Mouse (Mus musculus) midbrain, postnatal 0 days (tissue): ENCODE results near the gene Atp8b3. TPM values are rescaled to one million over a fixed set of nuclear protein-coding genes. Genes with fewer than 3 reads are reported as not detected.
A peak's percentile ranks its signal among the peaks of the same experiment; 100 is the strongest.

Experiments used
- ATAC-seq: fragments of 200-750 bp; cut with Nextera tagmentation; 2 replicates; pipeline ENCODE4 v1.8.0; 2017; ENCODE audit warnings: moderate number of reproducible peaks, mild to moderate bottlenecking, moderate TSS enrichment, moderate library complexity; ENCODE audit not compliant: low FRiP score
- DNase-seq: peaks from one replicate; pipeline ENCODE4 v3.0.0-alpha.2; 2015; ENCODE audit warnings: low spot score
- H3K27ac ChIP-seq: fragments of 300-500 bp; sonication (generic); 2 replicates; pipeline ENCODE4 v1.5.1; 2014; ENCODE audit warnings: low read depth, mild to moderate bottlenecking, low read length, mixed read lengths
- H3K27me3 ChIP-seq: fragments of 300-500 bp; sonication (generic); 2 replicates; pipeline ENCODE4 v1.6.1; 2014; ENCODE audit warnings: low read length, control low read depth, mixed read lengths; ENCODE audit not compliant: insufficient read depth
- H3K36me3 ChIP-seq: fragments of 300-500 bp; sonication (generic); 2 replicates; pipeline ENCODE4 v1.6.1; 2014; ENCODE audit warnings: low read length, control low read depth, mixed read lengths; ENCODE audit not compliant: insufficient read depth
- H3K4me1 ChIP-seq: fragments of 300-500 bp; sonication (generic); 2 replicates; pipeline ENCODE4 v1.6.1; 2014; ENCODE audit warnings: mild to moderate bottlenecking, control low read depth, antibody characterized with exemption, low read length, mixed read lengths; ENCODE audit not compliant: insufficient read depth
- H3K4me2 ChIP-seq: fragments of 300-500 bp; sonication (generic); 2 replicates; pipeline ENCODE4 v1.6.1; 2014; ENCODE audit warnings: low read depth, mild to moderate bottlenecking, low read length, mixed read lengths; ENCODE audit not compliant: poor library complexity, severe bottlenecking
- H3K4me3 ChIP-seq: fragments of 300-500 bp; sonication (generic); 2 replicates; pipeline ENCODE4 v1.5.1; 2014; ENCODE audit warnings: low read depth, mild to moderate bottlenecking, low read length, moderate library complexity
- H3K9ac ChIP-seq: fragments of 300-500 bp; sonication (generic); replicated peaks from 2 replicates; pipeline ENCODE4 v1.6.1; 2014; ENCODE audit warnings: mild to moderate bottlenecking, low read length, moderate library complexity, mixed read lengths; ENCODE audit not compliant: poor library complexity, severe bottlenecking
- H3K9me3 ChIP-seq: fragments of 300-500 bp; sonication (generic); 2 replicates; pipeline ENCODE4 v1.6.1; 2016; ENCODE audit warnings: low read length, control low read depth
- CTCF ChIP-seq: IDR thresholded peaks from 2 replicates; pipeline ENCODE4 v1.5.1; 2016; ENCODE audit warnings: antibody characterized with exemption, mild to moderate bottlenecking
- WGBS: fragments of 180-500 bp; shearing (Covaris S2); extraction: QIAGEN DNeasy Blood & Tissue Kit; methylation state at CpG from one replicate; pipeline ENCODE4 v1.1.7; 2014; 5-methylcytosine and 5-hydroxymethylcytosine counted together
- polyA plus RNA-seq: library from polyadenylated mRNA; unstranded; fragments of >200 nt; fragmentation: Nextera tagmentation; extraction: Ambion mirVana; gene quantifications from 2 replicates; pipeline ENCODE4 v1.2.1, GENCODE M21; 2015
- total RNA-seq: library from RNA; depleted of rRNA; stranded (reverse); fragments of >200 nt; gene quantifications from 2 replicates; pipeline ENCODE4 v1.2.3, GENCODE M21; 2014

The Atp8b3 gene
- total and polyA plus RNA-seq, 2 experiments from 2014 or later, result 0.90 to 0.93 TPM

DNA sequence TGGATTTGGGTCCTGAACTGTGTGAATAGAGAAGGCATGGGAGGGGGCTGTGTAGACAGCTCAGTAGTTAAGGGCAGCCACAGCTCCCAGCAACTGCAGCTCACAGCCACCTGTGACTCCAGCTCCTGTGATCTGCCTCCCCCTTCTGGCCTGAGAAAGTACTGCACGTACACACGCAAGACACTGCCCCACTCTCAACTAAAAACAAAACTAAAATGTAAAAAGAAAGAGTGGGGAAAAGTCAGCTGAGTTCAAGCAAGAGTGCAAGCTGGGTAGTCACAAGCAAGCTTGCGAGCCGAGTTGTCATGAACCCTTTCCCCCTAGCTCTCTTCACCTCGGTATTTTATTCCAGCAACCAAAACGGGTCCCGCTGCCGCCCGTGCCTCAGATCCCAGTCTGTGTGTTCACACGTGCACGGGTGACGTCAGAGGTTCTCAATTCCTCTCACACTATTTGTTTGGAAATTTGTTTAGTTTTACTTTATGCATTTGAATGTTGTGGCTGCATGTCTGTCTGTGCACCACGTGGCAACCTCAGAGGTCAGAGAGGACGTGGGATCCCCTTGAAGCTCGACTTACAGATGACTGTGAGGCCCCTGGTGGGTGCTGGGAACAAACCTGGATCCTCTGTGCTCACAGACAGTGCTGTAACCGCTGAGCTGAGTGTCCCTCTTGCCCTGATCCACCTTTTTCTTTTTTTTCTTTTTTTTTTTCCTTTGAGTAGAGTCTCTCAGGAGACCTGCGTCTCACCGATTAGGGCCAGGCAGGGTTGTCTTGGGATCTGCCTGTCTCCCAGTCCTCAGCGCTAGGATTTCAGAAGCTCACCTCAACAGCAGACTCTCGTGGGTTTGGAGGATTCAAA is 29.3 kb downstream of the Atp8b3 start:
- H3K9me3 ChIP-seq, result no peaks in the 10 kb centered on the region
- H3K4me3 ChIP-seq, result no peak overlapping the region
- H3K27me3 ChIP-seq, result peaks cover 31% of the 10 kb centered on the region
- DNase-seq (peak; percentile 68), ATAC-seq (peak; percentile 62; the same call in 1 of the 2 replicates)
- TF ChIP-seq CTCF, result peak; percentile 92
- H3K27ac ChIP-seq, result no peak overlapping the region
- H3K4me1 ChIP-seq, result no peaks in the 10 kb centered on the region
- no peak overlapping the region for H3K9ac ChIP-seq
- 11% methylated on average over 20 of the region's 20 CpGs for WGBS
- H3K4me2 ChIP-seq, result peak overlapping the region; percentile 43
- no peaks in the 10 kb centered on the region for H3K36me3 ChIP-seq

DNA sequence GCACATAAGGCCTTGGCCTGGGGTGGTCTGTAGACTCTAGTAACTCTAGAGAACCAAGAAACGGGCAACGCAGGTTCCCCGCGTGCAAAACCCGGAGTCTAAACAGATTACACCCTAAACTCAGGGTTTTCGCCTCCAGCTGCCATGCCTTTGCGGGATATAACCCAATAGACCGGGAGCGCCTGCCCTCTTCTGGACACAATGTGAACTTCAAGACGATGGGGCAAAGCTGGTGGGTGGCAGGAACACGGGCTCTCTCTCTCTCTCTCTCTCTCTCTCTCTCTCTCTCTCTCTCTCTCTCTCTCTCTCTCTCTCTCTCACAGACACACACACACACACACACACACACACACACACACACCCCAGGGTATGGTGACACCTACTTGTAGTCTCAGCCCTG is 32.7 kb downstream of the Atp8b3 start:
- peaks cover 49% of the 10 kb centered on the region for H3K27me3 ChIP-seq
- ATAC-seq, result no peak

DNA sequence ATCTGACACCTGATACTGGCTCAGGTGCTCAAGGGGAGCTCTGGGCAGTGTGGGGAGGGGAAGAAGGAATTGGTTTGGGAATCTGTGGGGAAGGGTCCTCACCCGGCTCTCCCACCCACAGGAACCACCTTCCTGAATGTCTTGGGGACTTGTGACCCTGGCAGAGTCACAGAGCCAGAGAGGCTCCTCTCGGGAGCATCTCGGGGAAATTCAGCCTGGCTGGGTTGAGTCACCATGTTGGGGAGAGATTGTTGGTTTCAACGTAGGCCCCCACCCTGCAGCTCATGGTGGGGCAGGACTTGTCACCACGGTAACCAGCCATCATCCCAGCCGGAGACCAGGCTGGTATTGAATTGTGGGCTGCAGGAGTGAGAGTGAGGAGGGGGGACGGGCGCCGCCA is 34.2 kb downstream of the Atp8b3 start:
- H3K4me2 ChIP-seq, result no peak overlapping the region
- H3K4me1 ChIP-seq, result no peaks in the 10 kb centered on the region
- H3K9ac ChIP-seq, result no peak overlapping the region
- no peak for TF ChIP-seq CTCF
- no peaks in the 10 kb centered on the region for H3K36me3 ChIP-seq
- no peaks in the 10 kb centered on the region for H3K9me3 ChIP-seq
- peaks cover 59% of the 10 kb centered on the region for H3K27me3 ChIP-seq
- no peak overlapping the region for H3K27ac ChIP-seq
- DNase-seq, result no peak
- WGBS, result 0% methylated on average over 9 of the region's 9 CpGs
- no peak overlapping the region for H3K4me3 ChIP-seq
- ATAC-seq, result no peak

More for the DNA sequence above, 32.7 kb downstream of the Atp8b3 start:
- Histone ChIP-seq H3K4me2 (no peak overlapping the region), H3K4me1 (no peaks in the 10 kb centered on the region), H3K27ac (no peak overlapping the region), H3K9me3 (no peaks in the 10 kb centered on the region), H3K4me3 (no peak overlapping the region), H3K9ac (no peak overlapping the region), H3K36me3 (no peaks in the 10 kb centered on the region)
- DNase-seq, result peak; percentile 59
- TF ChIP-seq CTCF, result peak; percentile 82
- WGBS, result under 1% methylated on average over 11 of the region's 11 CpGs

DNA sequence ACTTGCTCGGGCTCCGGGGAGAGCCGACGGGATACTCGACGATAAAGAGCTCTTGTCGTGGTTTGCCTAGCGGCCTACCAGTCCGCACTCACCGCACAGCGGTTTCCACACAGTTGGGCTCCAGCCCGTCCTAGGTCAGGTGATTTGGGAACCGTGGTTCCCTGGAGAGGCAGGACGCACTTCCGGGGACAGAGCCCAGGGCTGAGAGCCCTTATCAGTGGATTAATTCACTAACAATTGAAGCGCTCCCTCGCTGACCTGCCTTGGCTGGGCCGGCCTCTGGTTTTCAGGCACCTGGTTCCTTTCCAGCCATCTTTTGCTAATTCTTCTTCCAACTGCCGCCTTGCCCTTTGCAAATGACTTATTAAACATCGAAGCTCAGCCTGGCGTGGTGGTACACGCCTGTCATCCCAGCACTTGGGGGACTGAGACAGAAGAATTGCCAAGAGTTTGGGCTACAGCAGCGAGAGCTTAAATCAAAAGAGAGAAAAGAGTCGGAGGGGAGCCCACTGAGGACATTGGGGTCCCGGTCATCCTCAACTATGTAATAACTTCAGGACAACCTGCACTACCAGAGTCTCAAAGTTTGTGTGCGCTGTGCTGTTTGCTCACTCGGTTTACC is 35.2 kb downstream of the Atp8b3 start:
- no peak for TF ChIP-seq CTCF
- no peaks in the 10 kb centered on the region for H3K36me3 ChIP-seq
- no peak for ATAC-seq
- WGBS, result 7% methylated on average over 27 of the region's 27 CpGs
- H3K4me3 ChIP-seq, result no peak overlapping the region
- peaks cover 64% of the 10 kb centered on the region for H3K27me3 ChIP-seq
- H3K27ac ChIP-seq, result no peak overlapping the region
- no peak for DNase-seq
- no peak overlapping the region for H3K9ac ChIP-seq
- H3K9me3 ChIP-seq, result no peaks in the 10 kb centered on the region
- H3K4me1 ChIP-seq, result no peaks in the 10 kb centered on the region
- no peak overlapping the region for H3K4me2 ChIP-seq

DNA sequence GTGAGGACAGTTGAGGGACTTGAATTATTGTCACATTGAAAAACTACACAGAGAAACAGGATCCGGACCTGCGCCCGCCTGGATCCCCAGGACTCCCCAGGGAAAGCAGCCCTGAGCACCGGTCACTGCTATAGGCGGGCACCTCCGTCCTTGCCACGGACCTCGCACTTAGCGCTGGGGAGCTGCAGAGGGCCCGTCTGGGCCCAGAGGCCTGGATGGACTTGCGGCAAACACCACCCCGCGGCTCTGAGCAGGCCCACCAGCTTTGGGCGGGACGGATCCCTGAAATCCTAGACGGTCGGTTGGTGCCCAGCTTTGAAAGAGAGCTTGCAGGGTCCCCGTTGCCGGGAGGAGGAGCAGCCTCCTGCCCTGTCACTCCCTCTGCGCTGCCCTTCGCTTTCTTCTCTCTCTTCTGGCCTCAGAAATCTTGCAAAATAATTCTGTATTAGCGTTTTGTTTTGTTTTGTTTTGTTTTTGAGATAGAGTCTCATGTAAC is 36.1 kb downstream of the Atp8b3 start:
- no peak for TF ChIP-seq CTCF
- ATAC-seq, result no peak
- no peak for DNase-seq
- H3K36me3 ChIP-seq, result no peaks in the 10 kb centered on the region
- no peak overlapping the region for H3K27ac ChIP-seq
- H3K9ac ChIP-seq, result no peak overlapping the region
- no peaks in the 10 kb centered on the region for H3K4me1 ChIP-seq
- no peak overlapping the region for H3K4me3 ChIP-seq
- no peak overlapping the region for H3K4me2 ChIP-seq
- peaks cover 68% of the 10 kb centered on the region for H3K27me3 ChIP-seq
- 2% methylated on average over 22 of the region's 22 CpGs for WGBS
- H3K9me3 ChIP-seq, result no peaks in the 10 kb centered on the region

DNA sequence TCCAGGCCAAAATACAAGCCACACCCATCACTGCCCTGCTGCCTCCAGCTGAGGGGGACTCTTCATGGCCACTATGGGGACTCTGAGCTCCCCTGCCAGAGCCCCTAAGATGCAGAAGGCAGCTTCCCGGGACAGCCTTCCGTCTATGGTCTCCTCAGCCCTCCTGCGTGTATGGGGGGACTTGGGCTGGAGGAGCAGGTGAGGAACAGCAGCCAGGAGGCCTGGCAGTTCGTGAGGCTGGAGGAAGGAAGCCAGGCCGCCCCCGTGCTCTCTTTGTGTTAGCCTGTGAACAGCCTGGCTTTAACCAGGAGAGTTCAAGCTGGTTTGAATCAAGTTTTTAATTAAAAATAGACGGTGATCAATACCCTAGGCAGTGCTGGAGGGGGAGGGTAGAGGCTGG is 36.6 kb downstream of the Atp8b3 start:
- Histone ChIP-seq H3K4me2 (no peak overlapping the region), H3K27ac (no peak overlapping the region), H3K4me3 (no peak overlapping the region), H3K27me3 (peaks cover 70% of the 10 kb centered on the region), H3K36me3 (no peaks in the 10 kb centered on the region), H3K9me3 (no peaks in the 10 kb centered on the region), H3K4me1 (no peaks in the 10 kb centered on the region), H3K9ac (no peak overlapping the region)
- DNase-seq, result no peak
- 0% methylated on average over 7 of the region's 7 CpGs for WGBS
- no peak for TF ChIP-seq CTCF
- no peak for ATAC-seq
